Mouse (Mus musculus): Measurements from ENCODE around the gene Gbp5. TPM values are rescaled to one million over a fixed set of nuclear protein-coding genes. Genes with fewer than 3 reads are reported as not detected.

Gbp5 gene
- polyA plus RNA-seq, 1 experiment from 2014 or later: 0.12 TPM

DNA sequence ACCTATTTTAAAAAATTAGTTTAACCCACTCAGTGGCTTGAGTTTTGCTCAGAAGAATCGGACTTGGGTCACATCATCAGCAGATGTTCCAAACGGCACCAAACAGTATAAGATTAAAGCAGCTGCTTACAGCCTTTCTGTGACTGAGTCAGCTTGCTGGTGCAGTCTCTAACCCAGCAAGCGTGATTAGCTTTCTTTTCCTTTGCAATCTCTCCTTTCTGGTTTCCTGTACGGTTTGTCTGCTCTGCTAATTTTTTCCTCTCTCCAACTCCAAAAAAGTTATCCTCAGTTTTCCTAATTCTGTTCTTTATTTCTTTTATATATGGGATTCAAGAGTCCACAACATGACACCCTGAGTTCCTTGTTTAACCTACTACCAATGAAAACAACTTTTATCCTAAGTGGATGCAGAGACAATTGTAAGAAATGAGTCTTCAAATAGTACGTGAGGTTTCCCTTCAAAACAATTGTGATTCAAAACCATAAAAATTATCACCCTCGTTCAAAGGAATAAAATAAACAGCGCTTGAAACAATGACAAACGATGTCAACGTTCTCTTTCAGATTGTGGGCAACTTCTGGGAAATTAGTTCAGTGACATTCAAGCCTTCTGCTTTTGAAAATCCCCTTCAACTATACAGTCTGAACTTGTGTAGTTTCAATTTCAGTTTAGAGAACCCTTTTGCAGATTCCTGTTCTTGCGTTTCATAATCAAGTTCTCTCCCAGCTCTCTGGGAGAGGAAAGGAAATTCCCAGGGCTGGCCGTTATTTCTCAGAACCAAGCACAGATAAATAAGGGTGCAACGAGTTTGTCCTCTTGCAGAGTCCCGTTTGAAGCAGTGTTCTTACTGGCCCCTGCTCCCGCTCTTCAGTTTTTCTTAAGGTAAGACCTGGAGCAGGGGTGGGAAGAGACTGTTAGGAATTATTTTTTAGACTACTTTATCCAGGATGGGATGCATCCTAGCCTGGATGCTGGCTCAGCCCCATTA, 2.6 kb downstream of the Gbp5 start:
- Histone ChIP-seq H3K9me3 (replicated peaks) (no peaks in the 10 kb centered on the region), H3K4me3 (replicated peaks) (0 out of 2 replicates have a peak overlapping the region, but pooled peaks have one; percentile 8), H3K4me2 (replicated peaks) (0 out of 2 replicates have a peak overlapping the region, but pooled peaks have one; percentile 8), H3K27ac (replicated peaks) (no peak overlapping the region), H3K36me3 (no peaks in the 10 kb centered on the region), H3K4me1 (no peaks in the 10 kb centered on the region), H3K9ac (no peak overlapping the region), H3K27me3 (no peaks in the 10 kb centered on the region)
- ATAC-seq (ENCODE audit: insufficient number of reproducible peaks, low FRiP score, low TSS enrichment, low read depth): no peak
- WGBS: 57% methylated on average over 14 of the region's 14 CpGs

DNA sequence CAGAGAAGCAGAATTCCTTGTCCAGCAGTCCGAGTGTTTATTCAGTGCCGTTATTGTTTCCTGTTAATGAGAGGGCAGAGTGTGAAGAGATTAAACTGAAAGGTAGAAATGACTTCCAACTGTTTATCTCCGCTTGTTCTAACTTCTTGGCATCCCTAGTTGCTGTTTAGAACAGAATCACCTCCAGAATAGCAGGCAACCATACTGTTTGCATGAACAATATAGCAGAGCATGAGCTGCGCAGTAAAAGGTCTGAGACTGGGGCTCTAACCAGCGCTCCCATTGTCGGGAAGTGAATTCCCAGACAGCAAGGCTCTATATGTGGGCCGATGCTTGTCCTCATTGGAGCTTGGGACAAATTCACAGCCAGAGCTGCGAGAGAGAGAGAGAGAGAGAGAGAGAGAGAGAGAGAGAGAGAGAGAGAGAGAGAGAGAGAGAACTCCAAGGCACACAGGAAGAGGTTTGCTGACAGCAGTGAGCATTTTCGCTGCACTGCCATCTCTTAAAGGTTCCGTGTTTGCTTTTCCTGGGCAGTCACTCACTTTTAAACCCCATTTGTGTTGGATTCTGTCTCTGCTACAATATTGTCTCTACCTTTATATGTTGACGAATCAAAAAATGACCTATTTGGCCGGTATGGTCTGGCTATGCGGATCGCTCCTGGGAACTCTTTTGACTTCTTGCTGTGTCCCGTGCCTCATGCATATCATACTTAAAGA, 3.5 kb downstream of the Gbp5 start:
- no peak overlapping the region for H3K4me3 ChIP-seq (replicated peaks)
- H3K27me3 ChIP-seq: no peaks in the 10 kb centered on the region
- WGBS: 69% methylated on average over 15 of the region's 15 CpGs
- no peak overlapping the region for H3K9ac ChIP-seq
- H3K9me3 ChIP-seq (replicated peaks): no peaks in the 10 kb centered on the region
- no peaks in the 10 kb centered on the region for H3K4me1 ChIP-seq
- 0 out of 2 replicates have a peak overlapping the region, but pooled peaks have one; percentile 8 for H3K4me2 ChIP-seq (replicated peaks)
- no peak for ATAC-seq (ENCODE audit: insufficient number of reproducible peaks, low FRiP score, low TSS enrichment, low read depth)
- H3K27ac ChIP-seq (replicated peaks): no peak overlapping the region
- H3K36me3 ChIP-seq: no peaks in the 10 kb centered on the region

DNA sequence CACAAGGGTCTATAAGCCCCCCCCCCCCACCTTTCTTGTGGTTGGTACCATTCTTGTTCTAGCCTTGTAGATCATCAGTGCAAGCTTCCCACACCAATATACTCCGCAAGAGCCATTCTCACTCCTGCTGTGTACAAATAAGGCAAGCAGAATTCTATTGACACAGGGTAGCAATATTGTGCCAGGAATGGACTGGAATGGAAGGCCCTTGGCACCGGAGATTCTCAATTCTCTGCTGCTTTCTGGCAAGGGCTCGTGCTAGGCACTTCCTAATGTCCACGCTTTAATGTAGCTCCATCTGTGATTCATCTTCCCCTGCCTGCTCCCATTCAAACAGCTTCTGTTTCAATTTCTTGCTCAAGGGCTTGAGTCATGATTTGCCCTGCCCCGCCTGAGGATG, 5.2 kb downstream of the Gbp5 start:
- Histone ChIP-seq H3K9ac (no peak overlapping the region), H3K4me2 (replicated peaks) (no peak overlapping the region), H3K9me3 (replicated peaks) (no peaks in the 10 kb centered on the region), H3K27me3 (no peaks in the 10 kb centered on the region), H3K36me3 (no peaks in the 10 kb centered on the region), H3K4me1 (no peaks in the 10 kb centered on the region), H3K4me3 (replicated peaks) (no peak overlapping the region), H3K27ac (replicated peaks) (no peak overlapping the region)
- no peak for ATAC-seq (ENCODE audit: insufficient number of reproducible peaks, low FRiP score, low TSS enrichment, low read depth)
- 65% methylated on average over 5 of the region's 5 CpGs for WGBS

DNA sequence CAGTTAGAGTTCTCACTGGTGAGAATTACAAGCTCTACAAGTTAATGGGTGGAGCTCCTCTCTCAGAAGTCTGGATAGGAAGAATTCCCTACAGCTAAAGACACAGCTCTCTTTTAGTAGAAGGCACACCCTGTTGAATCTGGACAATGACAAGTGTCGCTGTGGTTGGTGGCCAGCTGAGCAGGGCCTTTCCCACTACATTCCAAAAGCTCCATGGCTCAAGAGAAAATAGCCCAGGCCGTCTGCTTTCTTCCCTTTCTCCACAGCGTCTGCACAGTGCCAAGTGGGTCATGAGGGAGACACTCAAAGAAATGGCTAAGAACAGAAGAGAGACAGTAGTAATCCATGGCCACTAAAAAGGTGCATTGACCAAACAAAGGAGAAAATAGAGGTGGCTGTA, 34.3 kb downstream of the Gbp5 start:
- no peak overlapping the region for H3K27ac ChIP-seq (replicated peaks)
- H3K9ac ChIP-seq: no peak overlapping the region
- no peak overlapping the region for H3K4me3 ChIP-seq (replicated peaks)
- H3K9me3 ChIP-seq (replicated peaks): no peaks in the 10 kb centered on the region
- H3K4me1 ChIP-seq: no peaks in the 10 kb centered on the region
- H3K36me3 ChIP-seq: no peaks in the 10 kb centered on the region
- no peaks in the 10 kb centered on the region for H3K27me3 ChIP-seq
- no peak for ATAC-seq (ENCODE audit: insufficient number of reproducible peaks, low FRiP score, low TSS enrichment, low read depth)
- H3K4me2 ChIP-seq (replicated peaks): no peak overlapping the region
- WGBS: 72% methylated on average over 3 of the region's 3 CpGs

DNA sequence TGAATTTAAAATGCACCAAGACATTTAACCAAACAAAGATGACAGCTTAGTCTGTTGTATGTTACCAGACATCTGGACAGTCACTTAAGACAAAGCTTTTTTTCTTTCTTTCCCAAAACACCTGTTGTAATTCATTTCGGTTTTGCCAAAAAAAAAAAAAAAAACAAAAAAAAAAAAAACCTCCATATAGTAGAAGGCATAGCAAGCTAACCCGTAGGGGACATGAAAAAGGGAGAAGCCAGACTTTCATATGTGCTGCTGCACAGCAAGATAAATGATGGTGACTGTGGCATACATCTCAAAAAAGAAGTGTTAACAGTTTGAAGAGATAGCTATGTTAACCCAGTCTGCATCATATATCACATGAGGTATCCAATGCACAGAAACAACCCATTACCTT, 35.8 kb downstream of the Gbp5 start:
- Histone ChIP-seq H3K4me3 (replicated peaks) (peak overlapping the region; percentile 62), H3K9ac (no peak overlapping the region)

DNA sequence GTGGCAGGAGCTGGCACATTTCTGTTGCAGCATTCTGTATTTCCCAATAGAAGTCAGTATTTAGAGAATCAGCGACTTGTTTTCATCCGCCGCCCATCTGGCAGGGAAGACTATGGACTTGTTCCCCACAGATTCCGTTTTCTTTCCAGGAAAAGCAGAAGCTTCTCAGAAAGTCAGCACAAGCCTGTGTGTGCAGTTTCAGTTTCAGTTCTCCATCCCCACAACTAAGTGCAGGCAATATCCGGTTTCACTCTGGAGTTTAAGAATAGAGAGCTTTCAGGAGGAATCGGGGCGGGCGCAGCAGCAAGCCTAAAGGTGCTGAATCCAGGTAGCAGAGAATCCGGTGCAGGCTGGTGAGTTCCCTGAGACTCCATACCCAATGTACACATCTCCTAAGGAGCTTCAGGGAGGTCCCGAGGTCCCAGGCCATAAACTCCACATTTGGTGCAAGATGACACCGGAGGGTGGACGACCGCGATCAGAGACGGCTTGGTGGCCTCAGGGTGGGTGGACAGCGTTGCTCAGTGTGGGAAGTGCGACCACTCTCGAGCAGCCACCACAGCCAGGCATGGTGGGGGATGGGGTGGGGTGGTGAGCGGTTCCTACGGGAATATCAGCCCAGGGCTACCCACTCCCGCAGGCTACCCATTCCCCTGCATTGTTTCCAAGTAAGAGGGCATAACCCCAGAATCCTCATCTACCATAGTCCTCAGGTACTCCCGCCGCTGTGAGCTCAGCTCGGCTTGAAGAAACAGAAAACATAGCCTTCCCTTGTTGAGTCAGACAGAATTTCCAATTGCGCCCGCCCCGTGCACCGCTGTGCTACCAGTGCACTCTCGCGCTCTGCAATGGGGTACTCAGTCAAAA, 36.5 kb downstream of the Gbp5 start, which contains the start of gene Gbp7:
Gbp7 (plus strand) TSS at position 256 of the 867 bp plus-strand sequence.
- Histone ChIP-seq H3K36me3 (no peaks in the 10 kb centered on the region), H3K4me1 (no peaks in the 10 kb centered on the region), H3K27ac (replicated peaks) (no peak within 1 kb of the TSS; the same call in 1 of the 2 replicates), H3K27me3 (no peaks in the 10 kb centered on the region), H3K4me2 (replicated peaks) (peak within 1 kb of the TSS; percentile 93), H3K9me3 (replicated peaks) (no peaks in the 10 kb centered on the region), H3K4me3 (replicated peaks) (peak within 1 kb of the TSS; percentile 62), H3K9ac (peak within 1 kb of the TSS; percentile 44)
- peak; percentile 72; the same call in 1 of the 2 replicates for ATAC-seq (ENCODE audit: insufficient number of reproducible peaks, low FRiP score, low TSS enrichment, low read depth)
- under 1% methylated on average over 30 of the region's 30 CpGs for WGBS

More for the DNA sequence above, 35.8 kb downstream of the Gbp5 start:
- Histone ChIP-seq H3K4me1 (no peaks in the 10 kb centered on the region), H3K9me3 (replicated peaks) (no peaks in the 10 kb centered on the region), H3K4me2 (replicated peaks) (peak overlapping the region; percentile 93), H3K36me3 (no peaks in the 10 kb centered on the region), H3K27me3 (no peaks in the 10 kb centered on the region), H3K27ac (replicated peaks) (no peak overlapping the region; the same call in 1 of the 2 replicates)
- ATAC-seq (ENCODE audit: insufficient number of reproducible peaks, low FRiP score, low TSS enrichment, low read depth): no peak
- WGBS: 57% methylated on average over 2 of the region's 2 CpGs

DNA sequence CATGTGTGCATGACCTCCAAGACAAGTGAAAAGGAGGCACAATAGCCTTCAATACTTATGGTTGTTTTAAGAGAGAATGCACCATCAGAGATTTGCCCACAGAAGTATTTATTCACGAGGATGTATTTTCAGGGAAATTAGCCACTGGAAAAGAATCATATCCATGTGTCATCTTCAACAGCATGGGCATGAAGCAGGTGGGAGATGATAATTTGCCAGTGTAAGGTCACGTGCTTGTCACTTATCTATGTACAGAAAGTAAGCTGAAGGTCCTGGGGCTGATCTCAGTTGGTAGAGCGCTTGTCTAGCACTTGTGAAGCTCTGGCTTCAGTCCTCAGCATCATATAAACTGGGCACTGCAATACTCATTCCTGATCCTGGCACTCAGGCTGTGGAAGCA, 37.8 kb downstream of the Gbp5 start:
- H3K4me2 ChIP-seq (replicated peaks): no peak overlapping the region
- ATAC-seq (ENCODE audit: insufficient number of reproducible peaks, low FRiP score, low TSS enrichment, low read depth): no peak

DNA sequence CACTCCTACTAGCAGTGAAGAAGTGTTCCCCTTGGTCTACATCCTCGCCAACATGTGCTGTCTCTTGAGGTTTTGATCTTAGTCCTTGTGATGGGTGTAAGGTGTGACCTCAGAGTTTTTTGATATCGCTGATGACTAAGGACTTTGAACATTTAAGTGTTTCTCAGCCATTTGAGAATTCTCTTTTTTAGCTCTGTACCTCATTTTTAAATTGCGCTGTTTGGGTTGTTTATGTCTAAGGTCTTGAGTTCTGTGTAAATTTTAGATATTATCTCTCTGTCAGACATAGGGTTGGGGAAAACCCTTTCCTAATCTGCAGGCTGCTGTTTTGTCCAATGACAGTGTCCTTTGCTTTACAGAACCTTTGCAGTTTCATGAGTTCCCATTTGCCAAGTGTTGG, 39.4 kb downstream of the Gbp5 start:
- Histone ChIP-seq H3K36me3 (no peaks in the 10 kb centered on the region), H3K4me3 (replicated peaks) (no peak overlapping the region), H3K9me3 (replicated peaks) (no peaks in the 10 kb centered on the region), H3K4me1 (no peaks in the 10 kb centered on the region), H3K27me3 (no peaks in the 10 kb centered on the region), H3K4me2 (replicated peaks) (no peak overlapping the region), H3K27ac (replicated peaks) (no peak overlapping the region), H3K9ac (no peak overlapping the region)
- 84% methylated on average over 3 of the region's 3 CpGs for WGBS
- ATAC-seq (ENCODE audit: insufficient number of reproducible peaks, low FRiP score, low TSS enrichment, low read depth): no peak

More for the DNA sequence above, 37.8 kb downstream of the Gbp5 start:
- Histone ChIP-seq H3K9me3 (replicated peaks) (no peaks in the 10 kb centered on the region), H3K27ac (replicated peaks) (no peak overlapping the region), H3K36me3 (no peaks in the 10 kb centered on the region), H3K4me1 (no peaks in the 10 kb centered on the region), H3K9ac (no peak overlapping the region), H3K27me3 (no peaks in the 10 kb centered on the region), H3K4me3 (replicated peaks) (no peak overlapping the region)
- WGBS: 82% methylated on average over 3 of the region's 3 CpGs

DNA sequence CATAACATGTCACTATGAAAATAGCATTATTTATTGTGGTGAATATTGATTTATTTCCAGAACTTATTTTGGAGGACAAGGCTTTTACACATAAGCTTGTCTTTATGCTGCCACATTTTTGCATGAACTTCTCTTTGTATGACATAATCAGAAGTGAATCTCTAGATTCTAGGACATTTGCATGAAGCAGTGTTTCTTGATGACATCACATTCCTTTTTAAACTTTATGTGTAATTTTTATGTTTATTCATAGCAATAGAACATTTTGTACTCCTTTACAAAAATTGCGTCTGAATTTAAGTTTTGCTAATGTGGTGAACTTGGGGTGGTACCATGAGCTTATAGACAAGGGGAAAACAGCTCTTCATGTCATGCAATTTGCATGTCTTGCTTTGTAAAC, 41.9 kb downstream of the Gbp5 start:
- Histone ChIP-seq H3K4me1 (no peaks in the 10 kb centered on the region), H3K9ac (no peak overlapping the region), H3K36me3 (no peaks in the 10 kb centered on the region), H3K27ac (replicated peaks) (no peak overlapping the region), H3K4me2 (replicated peaks) (no peak overlapping the region), H3K4me3 (replicated peaks) (no peak overlapping the region), H3K27me3 (no peaks in the 10 kb centered on the region), H3K9me3 (replicated peaks) (no peaks in the 10 kb centered on the region)
- ATAC-seq (ENCODE audit: insufficient number of reproducible peaks, low FRiP score, low TSS enrichment, low read depth): no peak
- WGBS: 68% methylated on average over 1 of the region's 1 CpGs

DNA sequence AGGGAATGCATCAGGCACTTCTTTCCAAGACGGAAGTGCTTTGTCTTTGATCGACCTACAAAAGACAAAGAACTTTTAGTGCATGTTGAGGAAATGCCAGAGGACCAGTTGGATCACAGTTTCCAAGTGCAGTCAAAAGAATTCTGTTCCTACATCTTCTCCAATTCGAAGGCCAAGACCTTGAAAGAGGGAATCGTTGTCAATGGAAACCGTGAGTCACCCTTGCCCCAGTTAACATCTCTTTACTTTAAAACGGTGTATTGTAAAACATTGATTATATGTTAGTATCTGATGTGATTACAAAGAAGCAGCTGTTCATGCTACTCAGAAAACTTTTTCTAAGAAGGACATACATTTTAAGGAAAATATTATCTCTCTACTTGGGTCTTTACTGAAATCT, 47.6 kb downstream of the Gbp5 start:
- no peak overlapping the region for H3K4me2 ChIP-seq (replicated peaks)
- H3K36me3 ChIP-seq: no peaks in the 10 kb centered on the region
- no peaks in the 10 kb centered on the region for H3K27me3 ChIP-seq
- H3K4me3 ChIP-seq (replicated peaks): no peak overlapping the region
- H3K9me3 ChIP-seq (replicated peaks): no peaks in the 10 kb centered on the region
- WGBS: 80% methylated on average over 6 of the region's 6 CpGs
- H3K27ac ChIP-seq (replicated peaks): no peak overlapping the region
- H3K9ac ChIP-seq: no peak overlapping the region
- no peak for ATAC-seq (ENCODE audit: insufficient number of reproducible peaks, low FRiP score, low TSS enrichment, low read depth)
- no peaks in the 10 kb centered on the region for H3K4me1 ChIP-seq

Data from embryonic facial prominence, embryonic 15.5 days (tissue).